Mouse (Mus musculus) forebrain, embryonic 12.5 days (tissue): ENCODE measurements around the gene C3. TPM values are rescaled to one million over a fixed set of nuclear protein-coding genes. Genes with fewer than 3 reads are reported as not detected.
A peak's percentile ranks its signal among the peaks of the same experiment; 100 is the strongest.

ENCODE experiments used
- ATAC-seq: fragments of 200-750 bp; cut with Nextera tagmentation; 2 replicates; pipeline ENCODE4 v1.8.0; 2017; ENCODE audit warnings: moderate TSS enrichment; ENCODE audit not compliant: low FRiP score
- H3K27ac ChIP-seq: fragments of 300-500 bp; sonication (generic); 2 replicates; pipeline ENCODE4 v1.5.1; 2016; ENCODE audit warnings: mild to moderate bottlenecking
- H3K27me3 ChIP-seq: fragments of 300-500 bp; sonication (generic); 2 replicates; pipeline ENCODE4 v1.6.1; 2016; ENCODE audit warnings: mild to moderate bottlenecking
- H3K36me3 ChIP-seq: fragments of 300-500 bp; sonication (generic); replicated peaks from 2 replicates; pipeline ENCODE4 v1.6.1; 2016; ENCODE audit warnings: mild to moderate bottlenecking
- H3K4me1 ChIP-seq: fragments of 300-500 bp; sonication (generic); 2 replicates; pipeline ENCODE4 v1.6.1; 2016
- H3K4me2 ChIP-seq: fragments of 300-500 bp; sonication (generic); 2 replicates; pipeline ENCODE4 v1.6.1; 2016; ENCODE audit warnings: mild to moderate bottlenecking, moderate library complexity
- H3K4me3 ChIP-seq: fragments of 300-500 bp; sonication (generic); replicated peaks from 2 replicates; pipeline ENCODE4 v1.5.1; 2016; ENCODE audit warnings: mild to moderate bottlenecking
- H3K9ac ChIP-seq: fragments of 300-500 bp; sonication (generic); 2 replicates; pipeline ENCODE4 v1.6.1; 2016; ENCODE audit warnings: mild to moderate bottlenecking
- H3K9me3 ChIP-seq: fragments of 300-500 bp; sonication (generic); 2 replicates; pipeline ENCODE4 v1.6.1; 2016
- WGBS: fragments of 180-500 bp; shearing (Covaris S2); methylation state at CpG from one replicate; pipeline ENCODE4 v1.1.7; 2016; 5-methylcytosine and 5-hydroxymethylcytosine counted together
- polyA plus RNA-seq: library from polyadenylated mRNA; unstranded; fragments of >200 nt; fragmentation: Nextera tagmentation; extraction: Ambion mirVana; gene quantifications from 2 replicates; pipeline ENCODE4 v1.2.1, GENCODE M21; 2016

Gene C3
- polyA plus RNA-seq = 0.04 and 0.14 TPM in 2 replicates

GRCm38 (mm10) chr17:57228014-57228413, at the start of gene C3:
Gene C3 (minus strand): TSS chr17:57228136.
- no peaks in the 10 kb centered on the region for H3K9me3 ChIP-seq
- H3K4me2 ChIP-seq = no peak within 1 kb of the TSS
- no peak within 1 kb of the TSS for H3K27ac ChIP-seq
- 84% methylated on average over 3 of the region's 3 CpGs for WGBS
- no peaks in the 10 kb centered on the region for H3K4me1 ChIP-seq
- H3K36me3 ChIP-seq = no peaks in the 10 kb centered on the region
- peaks cover 9% of the 10 kb centered on the region for H3K27me3 ChIP-seq
- ATAC-seq = no peak
- H3K4me3 ChIP-seq = no peak within 1 kb of the TSS
- no peak within 1 kb of the TSS for H3K9ac ChIP-seq

DNA sequence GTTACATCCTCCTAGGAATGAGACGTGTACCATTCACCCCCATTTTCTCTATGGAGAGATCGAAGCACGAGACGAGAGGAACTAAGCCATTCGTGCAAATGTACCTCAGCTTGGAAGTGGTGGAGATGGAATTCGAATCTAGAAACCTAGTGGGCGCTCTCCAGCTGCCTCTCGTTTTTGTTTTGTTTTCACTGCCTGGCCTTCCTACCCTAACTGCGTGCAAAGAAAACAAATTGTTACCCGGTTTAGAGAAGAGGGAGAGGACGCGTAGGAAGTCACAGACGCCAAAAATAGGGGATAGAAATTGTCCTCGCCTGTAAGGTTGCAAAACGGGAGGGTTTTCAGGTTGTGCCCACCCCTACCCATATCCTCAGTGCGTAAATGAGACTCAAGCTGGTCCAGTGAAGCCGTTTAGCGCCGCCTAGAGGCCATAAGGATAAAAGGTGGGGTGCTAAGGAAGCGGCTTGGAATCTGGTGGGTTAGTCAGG, 48.7 kb upstream of the C3 start:
- ATAC-seq = peak; percentile 73
- Histone ChIP-seq H3K27me3 (peaks cover 61% of the 10 kb centered on the region), H3K4me3 (peak overlapping the region; percentile 42), H3K9me3 (no peaks in the 10 kb centered on the region), H3K9ac (peak overlapping the region; percentile 5; the same call in 1 of the 2 replicates), H3K36me3 (no peaks in the 10 kb centered on the region), H3K4me2 (peak overlapping the region; percentile 62), H3K27ac (no peak overlapping the region), H3K4me1 (peaks cover 18% of the 10 kb centered on the region)
- WGBS = under 1% methylated on average over 20 of the region's 20 CpGs

GRCm38 (mm10) chr17:57275997-57276351, 48.0 kb upstream of the C3 start:
- Histone ChIP-seq H3K36me3 (no peaks in the 10 kb centered on the region), H3K27me3 (peaks cover 63% of the 10 kb centered on the region), H3K4me2 (peak overlapping the region; percentile 62), H3K4me3 (peak overlapping the region; percentile 42), H3K4me1 (peaks cover 18% of the 10 kb centered on the region), H3K9ac (0 out of 2 replicates have a peak overlapping the region, but pooled peaks have one; percentile 5), H3K9me3 (no peaks in the 10 kb centered on the region), H3K27ac (no peak overlapping the region)
- WGBS = 3% methylated on average over 13 of the region's 13 CpGs
- ATAC-seq = peak; percentile 3; the same call in 1 of the 2 replicates

DNA sequence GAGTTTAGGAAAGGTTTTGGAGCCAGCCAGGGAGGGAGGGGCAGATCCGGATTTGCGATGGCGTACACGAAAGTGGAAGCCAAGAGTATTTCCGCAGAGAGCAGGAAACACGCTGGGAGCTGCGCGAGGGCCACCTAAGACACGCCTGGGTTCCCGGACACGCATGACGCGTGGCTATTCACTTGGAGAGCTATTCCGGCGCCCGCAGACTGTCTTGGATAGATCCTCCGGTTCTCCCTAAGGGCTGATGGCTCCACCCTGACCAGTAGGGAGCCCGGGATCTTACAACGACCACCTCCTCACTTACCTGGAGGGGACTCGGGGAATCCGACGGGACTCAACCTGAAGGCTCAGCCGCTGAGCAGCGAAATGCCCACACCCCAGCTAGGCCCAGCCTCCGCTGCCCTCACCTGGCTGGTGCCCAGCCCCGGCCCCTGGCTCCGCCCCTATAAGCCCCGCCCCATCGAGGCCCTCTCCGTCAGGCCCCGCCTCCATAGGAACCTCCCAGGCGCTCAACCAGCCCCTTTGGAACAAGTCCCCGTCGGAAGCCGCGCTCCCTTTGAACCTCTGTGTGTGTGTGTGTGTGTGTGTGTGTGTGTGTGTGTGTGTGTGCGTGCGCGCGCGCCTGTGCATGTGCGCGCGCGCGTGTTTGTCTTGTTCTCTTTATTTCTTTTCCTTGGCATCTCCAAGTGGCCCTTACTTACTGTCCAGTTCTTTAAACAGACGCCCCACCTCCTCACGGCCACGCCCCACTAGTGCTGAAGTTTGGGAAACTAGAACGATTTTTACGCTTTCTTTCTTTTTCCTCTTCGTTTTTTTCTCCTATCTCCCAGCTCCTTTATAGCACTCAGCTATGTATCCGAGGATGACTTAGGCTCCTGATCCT, 47.4 kb upstream of the C3 start:
- peaks cover 63% of the 10 kb centered on the region for H3K27me3 ChIP-seq
- no peak overlapping the region for H3K27ac ChIP-seq
- no peaks in the 10 kb centered on the region for H3K36me3 ChIP-seq
- peak; percentile 80 for ATAC-seq
- peak overlapping the region; percentile 62 for H3K4me2 ChIP-seq
- H3K9me3 ChIP-seq = no peaks in the 10 kb centered on the region
- peak overlapping the region; percentile 42 for H3K4me3 ChIP-seq
- H3K4me1 ChIP-seq = peaks cover 18% of the 10 kb centered on the region
- WGBS = under 1% methylated on average over 50 of the region's 53 CpGs
- H3K9ac ChIP-seq = peak overlapping the region; percentile 5; the same call in 1 of the 2 replicates

- H3K9me3 ChIP-seq = no peaks in the 10 kb centered on the region
- H3K4me1 ChIP-seq = peaks cover 18% of the 10 kb centered on the region
- H3K4me3 ChIP-seq = peak overlapping the region; percentile 42
- no peak overlapping the region for H3K9ac ChIP-seq
- H3K27me3 ChIP-seq = peaks cover 58% of the 10 kb centered on the region
- H3K4me2 ChIP-seq = peak overlapping the region; percentile 62
- no peaks in the 10 kb centered on the region for H3K36me3 ChIP-seq
- 7% methylated on average over 15 of the region's 15 CpGs for WGBS
- ATAC-seq = no peak
- no peak overlapping the region for H3K27ac ChIP-seq
Measured at GRCm38 (mm10) chr17:57274686-57275085, 46.8 kb upstream of the C3 start.

GRCm38 (mm10) chr17:57273846-57274245, 45.9 kb upstream of the C3 start:
- 28% methylated on average over 7 of the region's 7 CpGs for WGBS
- Histone ChIP-seq H3K9me3 (no peaks in the 10 kb centered on the region), H3K9ac (no peak overlapping the region), H3K27ac (no peak overlapping the region), H3K4me3 (no peak overlapping the region), H3K4me1 (peaks cover 18% of the 10 kb centered on the region), H3K36me3 (no peaks in the 10 kb centered on the region), H3K4me2 (no peak overlapping the region), H3K27me3 (peaks cover 55% of the 10 kb centered on the region)
- no peak for ATAC-seq

GRCm38 (mm10) chr17:57271301-57271700, 43.4 kb upstream of the C3 start:
- peaks cover 15% of the 10 kb centered on the region for H3K4me1 ChIP-seq
- H3K27me3 ChIP-seq = peaks cover 48% of the 10 kb centered on the region
- H3K9me3 ChIP-seq = no peaks in the 10 kb centered on the region
- H3K4me2 ChIP-seq = no peak overlapping the region
- no peak overlapping the region for H3K4me3 ChIP-seq
- H3K27ac ChIP-seq = no peak overlapping the region
- WGBS = 66% methylated on average over 8 of the region's 9 CpGs
- no peaks in the 10 kb centered on the region for H3K36me3 ChIP-seq
- H3K9ac ChIP-seq = no peak overlapping the region
- no peak for ATAC-seq

GRCm38 (mm10) chr17:57267556-57268126, 39.7 kb upstream of the C3 start:
- H3K9me3 ChIP-seq = no peaks in the 10 kb centered on the region
- peaks cover 12% of the 10 kb centered on the region for H3K27me3 ChIP-seq
- 89% methylated on average over 6 of the region's 6 CpGs for WGBS
- peaks cover 5% of the 10 kb centered on the region; the same call in 1 of the 2 replicates for H3K4me1 ChIP-seq
- no peak overlapping the region for H3K4me2 ChIP-seq
- no peak overlapping the region for H3K27ac ChIP-seq
- H3K4me3 ChIP-seq = no peak overlapping the region
- H3K9ac ChIP-seq = no peak overlapping the region
- peaks cover 16% of the 10 kb centered on the region for H3K36me3 ChIP-seq
- ATAC-seq = no peak

DNA sequence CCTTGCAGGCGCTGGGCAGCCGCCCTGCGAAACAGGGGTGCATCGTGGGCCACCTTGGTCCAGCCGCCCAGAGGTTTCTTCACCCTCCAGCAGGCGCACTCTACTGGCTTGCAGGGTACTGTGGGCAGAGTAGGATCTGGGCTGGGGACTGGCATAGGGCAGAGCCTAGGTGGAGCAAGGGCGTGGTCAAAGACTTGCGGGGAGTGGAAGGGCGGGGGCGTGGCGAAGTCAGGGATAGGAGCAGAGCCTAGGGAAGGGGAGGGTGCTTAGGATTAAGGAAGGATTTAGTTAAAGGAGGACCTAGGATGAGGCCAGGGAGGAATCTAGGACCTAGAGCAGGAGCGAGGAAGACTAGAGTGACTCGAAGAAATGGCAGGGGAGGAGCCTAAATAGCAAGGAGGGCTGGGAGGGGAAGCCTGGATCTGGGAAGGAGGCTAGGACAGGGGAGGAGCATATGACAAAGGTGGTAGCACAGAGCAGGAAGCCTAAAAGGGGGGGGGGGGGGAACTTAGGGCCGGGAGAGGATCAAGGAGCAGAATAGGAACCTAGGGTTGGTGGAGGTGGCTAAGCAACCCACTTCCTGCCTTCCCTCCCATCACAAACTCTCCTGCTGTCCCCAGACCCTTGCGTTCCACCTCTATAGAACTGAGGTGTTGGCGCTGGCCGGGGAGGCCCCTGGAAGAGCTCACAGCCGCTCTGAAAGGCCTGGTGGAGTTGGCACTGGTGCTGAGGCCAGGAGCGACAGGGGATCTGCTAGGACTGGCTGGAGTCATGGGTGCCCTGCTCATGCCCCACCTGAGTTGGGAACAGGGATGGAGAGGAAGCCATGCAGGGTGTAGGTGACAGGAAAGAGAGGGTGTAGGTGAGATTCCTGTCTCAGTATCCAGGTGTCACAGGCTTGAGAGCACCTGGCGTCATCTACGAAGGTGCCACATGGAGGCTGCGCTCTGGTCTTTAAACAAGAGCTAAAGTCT, 37.3 kb upstream of the C3 start:
- Histone ChIP-seq H3K9me3 (no peaks in the 10 kb centered on the region), H3K9ac (no peak overlapping the region), H3K27ac (no peak overlapping the region), H3K4me3 (no peak overlapping the region), H3K4me2 (no peak overlapping the region; the same call in 1 of the 2 replicates), H3K27me3 (0 out of 2 replicates have a peak, but pooled peaks cover 3% of the 10 kb centered on the region), H3K36me3 (peaks cover 40% of the 10 kb centered on the region), H3K4me1 (peaks cover 5% of the 10 kb centered on the region; the same call in 1 of the 2 replicates)
- 28% methylated on average over 21 of the region's 22 CpGs for WGBS
- no peak; the same call in 1 of the 2 replicates for ATAC-seq

- H3K9me3 ChIP-seq = no peaks in the 10 kb centered on the region
- H3K36me3 ChIP-seq = peaks cover 49% of the 10 kb centered on the region
- no peak overlapping the region for H3K9ac ChIP-seq
- no peak overlapping the region for H3K4me3 ChIP-seq
- no peaks in the 10 kb centered on the region for H3K27me3 ChIP-seq
- peaks cover 5% of the 10 kb centered on the region; the same call in 1 of the 2 replicates for H3K4me1 ChIP-seq
- H3K27ac ChIP-seq = no peak overlapping the region
- 0 out of 2 replicates have a peak, but pooled peaks have one; percentile 27 for ATAC-seq
- WGBS = 86% methylated on average over 2 of the region's 2 CpGs
- H3K4me2 ChIP-seq = no peak overlapping the region
Measured at GRCm38 (mm10) chr17:57264164-57264563, 36.2 kb upstream of the C3 start.

GRCm38 (mm10) chr17:57262901-57263550, 35.1 kb upstream of the C3 start:
- Histone ChIP-seq H3K4me1 (peaks cover 5% of the 10 kb centered on the region; the same call in 1 of the 2 replicates), H3K4me3 (no peak overlapping the region), H3K9ac (no peak overlapping the region), H3K36me3 (peaks cover 60% of the 10 kb centered on the region), H3K4me2 (no peak overlapping the region), H3K9me3 (no peaks in the 10 kb centered on the region), H3K27ac (no peak overlapping the region), H3K27me3 (no peaks in the 10 kb centered on the region)
- 93% methylated on average over 17 of the region's 17 CpGs for WGBS
- ATAC-seq = no peak
